Mouse (Mus musculus) mesoderm, embryonic 11.5 days (tissue): ENCODE data around the gene Xcl1.

Experiments used
- DNase-seq: peaks from one replicate; pipeline ENCODE4 v3.0.0-alpha.2; 2012; ENCODE audit warnings: low read depth, low spot score

Xcl1 gene

DNA sequence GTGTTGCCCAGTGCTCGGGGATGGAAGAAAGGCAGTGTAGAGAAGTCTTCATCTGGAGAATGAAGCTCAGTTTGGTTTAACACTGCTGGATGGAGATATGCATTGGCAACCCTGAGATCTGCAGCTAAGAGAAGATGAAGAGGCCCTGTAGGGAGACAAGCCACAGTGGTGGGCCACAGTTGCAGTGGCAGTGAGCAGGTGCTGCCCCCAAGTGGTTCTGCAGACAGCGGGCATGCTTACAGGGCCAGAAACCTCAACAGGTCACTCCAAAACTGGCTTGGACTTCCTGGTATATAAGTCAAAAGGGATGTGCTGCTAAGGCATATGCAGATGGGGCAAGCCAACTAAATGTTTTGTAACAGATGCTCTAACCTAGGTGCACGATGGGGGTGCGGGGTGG lies 30.3 kb downstream of the Xcl1 start:
- peak; percentile 58 for DNase-seq

DNA sequence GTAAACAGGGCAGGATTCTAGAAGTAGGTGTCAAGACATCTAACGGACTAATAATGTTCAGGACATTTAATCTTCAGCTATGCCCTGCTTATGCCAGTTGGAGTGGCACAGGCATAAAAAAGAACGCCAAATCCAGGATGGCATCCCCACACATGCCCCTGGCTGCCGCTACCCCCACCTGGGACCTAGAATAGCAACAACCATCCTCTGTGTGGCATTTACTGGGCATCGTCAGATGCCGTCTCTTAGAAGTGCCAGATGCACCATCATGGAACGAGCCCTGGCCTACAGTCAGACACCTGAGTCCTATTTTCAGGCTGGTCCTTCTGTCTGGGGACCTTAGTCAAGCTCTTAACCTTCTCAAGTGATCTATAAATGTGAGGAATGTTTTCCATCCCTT lies 34.6 kb downstream of the Xcl1 start:
- no peak for DNase-seq

- no peak for DNase-seq
These were observed 35.1 kb downstream of the Xcl1 start for GRCm38 (mm10) chr1:164900226-164900625.

DNA sequence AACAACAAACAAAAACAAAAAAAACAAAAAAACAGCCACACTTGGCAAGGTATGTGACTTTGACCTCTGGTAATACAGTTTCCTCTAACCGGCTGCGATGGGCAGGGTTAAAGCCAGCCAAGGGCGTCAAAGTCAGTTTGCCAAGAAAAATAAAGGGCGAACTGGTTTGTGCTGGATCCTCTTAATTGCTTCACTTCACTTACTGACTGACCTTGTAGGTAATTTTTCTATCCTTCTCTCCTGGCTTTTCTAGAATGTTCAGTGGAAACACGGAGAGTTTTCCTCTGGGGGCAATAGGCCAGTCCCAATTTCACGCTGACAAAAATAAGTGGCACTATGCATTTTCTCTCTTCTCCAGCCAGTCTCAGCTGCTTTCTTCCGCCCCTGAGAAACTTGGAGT lies 35.8 kb downstream of the Xcl1 start:
- DNase-seq, result no peak

DNA sequence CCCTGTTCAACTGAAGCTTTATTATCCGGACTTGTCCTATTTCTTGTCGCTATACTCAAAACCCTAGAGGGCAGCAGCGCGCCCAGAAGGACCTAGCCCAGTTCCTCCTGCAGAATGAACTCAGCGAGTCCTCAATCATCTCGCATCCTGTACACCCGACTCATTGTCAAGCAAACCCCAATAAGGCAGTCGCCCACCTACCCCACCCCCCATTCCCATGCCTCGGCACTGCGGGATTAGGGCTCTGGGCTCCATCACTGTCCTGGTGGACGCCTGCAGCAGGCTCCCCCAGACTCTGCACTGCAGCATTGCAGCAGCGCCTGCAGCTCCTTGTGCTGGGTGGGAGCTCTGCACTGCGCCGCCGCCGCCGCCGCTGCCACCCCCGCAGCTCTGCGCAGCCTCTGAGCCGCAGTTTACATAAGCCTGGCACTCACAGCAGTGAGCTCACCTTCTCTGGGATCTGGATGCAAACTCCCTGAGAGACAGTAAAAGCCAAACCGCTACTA lies 36.4 kb downstream of the Xcl1 start:
- DNase-seq, result peak; percentile 72

DNA sequence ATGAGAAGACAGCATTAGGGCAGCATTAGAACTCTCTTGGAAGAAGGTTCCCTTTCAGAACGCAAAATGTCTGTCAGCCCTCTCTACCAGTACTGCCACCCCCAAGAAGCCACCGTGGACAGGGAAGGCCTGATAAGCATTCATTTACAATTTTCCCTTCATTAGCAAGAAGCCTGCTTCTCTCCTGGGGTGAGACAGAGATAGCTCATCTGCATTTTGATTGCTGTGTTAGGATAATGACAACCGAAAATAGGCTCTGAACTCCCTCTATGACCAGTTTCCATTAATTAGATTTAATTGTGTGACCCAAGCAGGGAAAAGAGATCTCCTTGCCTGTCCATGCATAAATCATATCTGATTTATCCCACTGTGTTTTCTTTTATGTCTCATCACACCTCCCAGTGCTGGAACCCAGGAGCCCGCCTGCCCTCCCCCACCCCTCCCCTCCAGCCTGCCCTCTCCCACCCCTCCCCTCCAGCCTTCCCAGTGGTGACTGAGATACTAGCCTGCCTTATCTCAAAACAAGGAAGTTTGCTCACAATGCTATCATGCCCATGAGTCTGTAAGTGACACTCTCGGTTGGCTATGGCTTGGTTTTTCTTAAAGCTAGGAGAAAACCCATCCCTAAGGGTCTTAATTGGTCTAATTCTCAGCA lies 38.0 kb downstream of the Xcl1 start:
- no peak for DNase-seq

GRCm38 (mm10) chr1:164896211-164897145 lies 38.8 kb downstream of the Xcl1 start:
- peak; percentile 30 for DNase-seq

DNA sequence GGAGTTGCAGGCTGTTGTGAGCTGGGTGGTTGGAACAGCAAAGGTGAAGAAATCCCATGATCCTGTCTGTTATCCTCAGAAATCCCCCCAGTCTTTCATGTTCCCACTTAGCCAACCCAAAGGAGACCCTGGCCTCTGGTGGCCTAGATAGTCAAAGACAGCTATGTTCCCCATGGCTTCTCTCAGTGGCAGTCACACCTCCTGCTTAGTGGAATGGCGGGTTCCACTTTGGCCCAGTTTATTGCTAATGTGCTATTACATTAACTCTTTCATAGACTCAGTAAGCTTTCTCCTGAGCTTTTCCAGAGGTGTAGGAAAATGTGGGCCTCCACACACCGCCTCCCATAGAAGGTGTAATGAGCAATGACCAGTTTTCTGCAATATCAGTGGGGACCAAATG lies 39.5 kb downstream of the Xcl1 start:
- DNase-seq, result no peak

DNA sequence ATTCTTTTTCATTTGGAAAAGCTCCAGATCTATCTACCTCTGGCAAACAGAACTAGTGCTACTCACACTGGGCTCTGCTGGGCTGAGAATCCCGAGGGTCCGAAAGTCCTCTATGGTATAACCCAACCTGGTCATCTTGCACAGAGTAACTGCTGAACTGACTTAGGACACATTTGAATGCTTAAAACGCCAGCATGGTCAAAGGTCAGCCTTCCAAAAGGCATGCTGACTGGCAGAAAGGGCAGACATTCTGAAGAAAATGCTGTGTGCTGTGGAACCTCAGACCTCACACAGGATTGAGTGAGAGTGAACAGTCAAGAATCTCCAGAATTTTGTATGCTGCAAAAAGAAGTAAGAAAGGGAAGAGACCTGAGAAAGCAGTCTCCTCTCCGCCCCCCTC lies 45.0 kb downstream of the Xcl1 start:
- DNase-seq, result no peak

DNA sequence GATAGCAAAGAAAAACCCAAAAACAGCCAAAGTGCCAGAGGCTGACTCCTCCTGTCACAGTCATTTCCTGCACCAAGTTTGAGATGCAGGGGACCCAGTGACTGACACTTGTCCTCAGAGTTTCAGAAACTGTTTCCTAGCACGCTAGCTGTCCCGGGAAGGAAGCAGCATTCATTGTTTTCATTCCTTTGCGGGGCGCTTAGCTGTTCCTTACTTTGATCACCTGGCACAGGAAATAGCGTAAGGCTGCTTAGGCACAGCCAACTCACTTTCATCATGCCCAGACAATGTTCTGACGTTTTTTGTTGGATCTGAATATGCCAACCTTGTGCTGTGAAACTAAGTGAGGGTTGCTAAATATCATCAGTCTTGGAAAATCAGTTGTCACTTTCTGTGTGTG lies 46.8 kb downstream of the Xcl1 start:
- DNase-seq, result no peak

- DNase-seq, result no peak
These were observed 47.6 kb downstream of the Xcl1 start for GRCm38 (mm10) chr1:164887775-164888174.

GRCm38 (mm10) chr1:164881891-164882290 lies 53.4 kb downstream of the Xcl1 start:
- DNase-seq, result no peak
